Mouse (Mus musculus): Measurements from ENCODE around the gene Ctdspl. TPM values are rescaled to one million over a fixed set of nuclear protein-coding genes. Genes with fewer than 3 reads are reported as not detected.

Ctdspl gene
- polyA plus RNA-seq, 1 experiment from 2014 or later: 13.6 TPM

- WGBS: 91% methylated on average over 16 of the region's 16 CpGs
- Histone ChIP-seq H3K27ac (replicated peaks; ENCODE audit: low read depth, low read length) (no peak overlapping the region), H3K27me3 (ENCODE audit: control insufficient read depth, insufficient read depth, low read length) (no peaks in the 10 kb centered on the region), H3K36me3 (ENCODE audit: control insufficient read depth, insufficient read depth, low read length) (no peaks in the 10 kb centered on the region), H3K9ac (ENCODE audit: low read length) (no peak overlapping the region), H3K4me3 (ENCODE audit: low read depth, low read length) (no peak overlapping the region), H3K4me2 (ENCODE audit: low read depth, severe bottlenecking) (no peak overlapping the region), H3K9me3 (ENCODE audit: control insufficient read depth, low read length) (no peaks in the 10 kb centered on the region), H3K4me1 (ENCODE audit: control insufficient read depth, insufficient read depth, low read length) (peaks cover 7% of the 10 kb centered on the region; the same call in 1 of the 2 replicates)
- ATAC-seq (ENCODE audit: insufficient number of reproducible peaks, low FRiP score, low TSS enrichment, low read depth) (no peak), DNase-seq (ENCODE audit: low spot score) (no peak)
Observed at GRCm38 (mm10) chr9:118953465-118954194, 27.4 kb downstream of the Ctdspl start.

GRCm38 (mm10) chr9:118958802-118959201, 32.5 kb downstream of the Ctdspl start:
- Histone ChIP-seq H3K4me2 (ENCODE audit: low read depth, severe bottlenecking) (no peak overlapping the region), H3K4me1 (ENCODE audit: control insufficient read depth, insufficient read depth, low read length) (peaks cover 21% of the 10 kb centered on the region), H3K27ac (replicated peaks; ENCODE audit: low read depth, low read length) (no peak overlapping the region), H3K9me3 (ENCODE audit: control insufficient read depth, low read length) (no peaks in the 10 kb centered on the region), H3K9ac (ENCODE audit: low read length) (no peak overlapping the region), H3K4me3 (ENCODE audit: low read depth, low read length) (no peak overlapping the region), H3K27me3 (ENCODE audit: control insufficient read depth, insufficient read depth, low read length) (no peaks in the 10 kb centered on the region), H3K36me3 (ENCODE audit: control insufficient read depth, insufficient read depth, low read length) (no peaks in the 10 kb centered on the region)
- no peak for ATAC-seq (ENCODE audit: insufficient number of reproducible peaks, low FRiP score, low TSS enrichment, low read depth)
- DNase-seq (ENCODE audit: low spot score): no peak
- WGBS: 71% methylated on average over 7 of the region's 7 CpGs

GRCm38 (mm10) chr9:118960415-118961091, 34.3 kb downstream of the Ctdspl start:
- H3K9ac ChIP-seq (ENCODE audit: low read length): peak overlapping the region; percentile 32; the same call in 1 of the 2 replicates
- ATAC-seq (ENCODE audit: insufficient number of reproducible peaks, low FRiP score, low TSS enrichment, low read depth) (no peak), DNase-seq (ENCODE audit: low spot score) (peak; percentile 56)
- H3K4me1 ChIP-seq (ENCODE audit: control insufficient read depth, insufficient read depth, low read length): peaks cover 21% of the 10 kb centered on the region
- peak overlapping the region; percentile 24 for H3K4me2 ChIP-seq (ENCODE audit: low read depth, severe bottlenecking)
- peak overlapping the region; percentile 63 for H3K27ac ChIP-seq (replicated peaks; ENCODE audit: low read depth, low read length)
- no peak overlapping the region for H3K4me3 ChIP-seq (ENCODE audit: low read depth, low read length)
- H3K9me3 ChIP-seq (ENCODE audit: control insufficient read depth, low read length): no peaks in the 10 kb centered on the region
- H3K36me3 ChIP-seq (ENCODE audit: control insufficient read depth, insufficient read depth, low read length): no peaks in the 10 kb centered on the region; the same call in 1 of the 2 replicates
- WGBS: 18% methylated on average over 16 of the region's 16 CpGs
- no peaks in the 10 kb centered on the region for H3K27me3 ChIP-seq (ENCODE audit: control insufficient read depth, insufficient read depth, low read length)

- Histone ChIP-seq H3K9me3 (ENCODE audit: control insufficient read depth, low read length) (no peaks in the 10 kb centered on the region; the same call in 1 of the 2 replicates), H3K4me1 (ENCODE audit: control insufficient read depth, insufficient read depth, low read length) (peaks cover 21% of the 10 kb centered on the region), H3K4me2 (ENCODE audit: low read depth, severe bottlenecking) (no peak overlapping the region), H3K36me3 (ENCODE audit: control insufficient read depth, insufficient read depth, low read length) (no peaks in the 10 kb centered on the region; the same call in 1 of the 2 replicates), H3K4me3 (ENCODE audit: low read depth, low read length) (no peak overlapping the region), H3K9ac (ENCODE audit: low read length) (no peak overlapping the region), H3K27me3 (ENCODE audit: control insufficient read depth, insufficient read depth, low read length) (no peaks in the 10 kb centered on the region), H3K27ac (replicated peaks; ENCODE audit: low read depth, low read length) (no peak overlapping the region)
- no peak for ATAC-seq (ENCODE audit: insufficient number of reproducible peaks, low FRiP score, low TSS enrichment, low read depth)
- DNase-seq (ENCODE audit: low spot score): no peak
- WGBS: 84% methylated on average over 9 of the region's 9 CpGs
Observed at GRCm38 (mm10) chr9:118963149-118963548, 36.9 kb downstream of the Ctdspl start.

GRCm38 (mm10) chr9:118964263-118965034, 38.2 kb downstream of the Ctdspl start:
- DNase-seq (ENCODE audit: low spot score) (no peak), ATAC-seq (ENCODE audit: insufficient number of reproducible peaks, low FRiP score, low TSS enrichment, low read depth) (no peak)
- no peaks in the 10 kb centered on the region; the same call in 1 of the 2 replicates for H3K9me3 ChIP-seq (ENCODE audit: control insufficient read depth, low read length)
- H3K9ac ChIP-seq (ENCODE audit: low read length): no peak overlapping the region
- H3K36me3 ChIP-seq (ENCODE audit: control insufficient read depth, insufficient read depth, low read length): no peaks in the 10 kb centered on the region; the same call in 1 of the 2 replicates
- no peak overlapping the region for H3K4me3 ChIP-seq (ENCODE audit: low read depth, low read length)
- peaks cover 16% of the 10 kb centered on the region for H3K4me1 ChIP-seq (ENCODE audit: control insufficient read depth, insufficient read depth, low read length)
- WGBS: 73% methylated on average over 18 of the region's 18 CpGs
- H3K27ac ChIP-seq (replicated peaks; ENCODE audit: low read depth, low read length): no peak overlapping the region; the same call in 1 of the 2 replicates
- H3K27me3 ChIP-seq (ENCODE audit: control insufficient read depth, insufficient read depth, low read length): no peaks in the 10 kb centered on the region
- H3K4me2 ChIP-seq (ENCODE audit: low read depth, severe bottlenecking): no peak overlapping the region

- no peak overlapping the region for H3K4me2 ChIP-seq (ENCODE audit: low read depth, severe bottlenecking)
- DNase-seq (ENCODE audit: low spot score) (peak; percentile 51), ATAC-seq (ENCODE audit: insufficient number of reproducible peaks, low FRiP score, low TSS enrichment, low read depth) (no peak)
- H3K4me1 ChIP-seq (ENCODE audit: control insufficient read depth, insufficient read depth, low read length): peaks cover 13% of the 10 kb centered on the region
- no peaks in the 10 kb centered on the region; the same call in 1 of the 2 replicates for H3K36me3 ChIP-seq (ENCODE audit: control insufficient read depth, insufficient read depth, low read length)
- no peaks in the 10 kb centered on the region; the same call in 1 of the 2 replicates for H3K9me3 ChIP-seq (ENCODE audit: control insufficient read depth, low read length)
- H3K27ac ChIP-seq (replicated peaks; ENCODE audit: low read depth, low read length): no peak overlapping the region
- WGBS: 67% methylated on average over 4 of the region's 4 CpGs
- H3K4me3 ChIP-seq (ENCODE audit: low read depth, low read length): no peak overlapping the region
- no peaks in the 10 kb centered on the region for H3K27me3 ChIP-seq (ENCODE audit: control insufficient read depth, insufficient read depth, low read length)
- H3K9ac ChIP-seq (ENCODE audit: low read length): no peak overlapping the region
Observed at GRCm38 (mm10) chr9:118969810-118970209, 43.6 kb downstream of the Ctdspl start.

GRCm38 (mm10) chr9:118973028-118973427, 46.8 kb downstream of the Ctdspl start:
- H3K4me3 ChIP-seq (ENCODE audit: low read depth, low read length): no peak overlapping the region
- DNase-seq (ENCODE audit: low spot score): no peak
- H3K27me3 ChIP-seq (ENCODE audit: control insufficient read depth, insufficient read depth, low read length): no peaks in the 10 kb centered on the region
- H3K27ac ChIP-seq (replicated peaks; ENCODE audit: low read depth, low read length): no peak overlapping the region
- H3K4me1 ChIP-seq (ENCODE audit: control insufficient read depth, insufficient read depth, low read length): peaks cover 29% of the 10 kb centered on the region
- no peaks in the 10 kb centered on the region for H3K36me3 ChIP-seq (ENCODE audit: control insufficient read depth, insufficient read depth, low read length)
- no peaks in the 10 kb centered on the region for H3K9me3 ChIP-seq (ENCODE audit: control insufficient read depth, low read length)
- H3K9ac ChIP-seq (ENCODE audit: low read length): no peak overlapping the region
- no peak for ATAC-seq (ENCODE audit: insufficient number of reproducible peaks, low FRiP score, low TSS enrichment, low read depth)
- H3K4me2 ChIP-seq (ENCODE audit: low read depth, severe bottlenecking): no peak overlapping the region
- WGBS: 85% methylated on average over 7 of the region's 7 CpGs

GRCm38 (mm10) chr9:118973566-118973965, 47.3 kb downstream of the Ctdspl start:
- Histone ChIP-seq H3K9ac (ENCODE audit: low read length) (no peak overlapping the region), H3K9me3 (ENCODE audit: control insufficient read depth, low read length) (no peaks in the 10 kb centered on the region), H3K36me3 (ENCODE audit: control insufficient read depth, insufficient read depth, low read length) (no peaks in the 10 kb centered on the region), H3K27ac (replicated peaks; ENCODE audit: low read depth, low read length) (no peak overlapping the region), H3K4me2 (ENCODE audit: low read depth, severe bottlenecking) (no peak overlapping the region), H3K27me3 (ENCODE audit: control insufficient read depth, insufficient read depth, low read length) (no peaks in the 10 kb centered on the region), H3K4me3 (ENCODE audit: low read depth, low read length) (no peak overlapping the region), H3K4me1 (ENCODE audit: control insufficient read depth, insufficient read depth, low read length) (peaks cover 32% of the 10 kb centered on the region)
- no peak for ATAC-seq (ENCODE audit: insufficient number of reproducible peaks, low FRiP score, low TSS enrichment, low read depth)
- WGBS: 88% methylated on average over 5 of the region's 5 CpGs
- DNase-seq (ENCODE audit: low spot score): no peak

Data from limb, embryonic 11.5 days (tissue).